Mouse (Mus musculus) pancreas, adult 10 weeks (tissue): ENCODE results near the gene Rffl. TPM values are rescaled to one million over a fixed set of nuclear protein-coding genes. Genes with fewer than 3 reads are reported as not detected.

ENCODE experiments used
- polyA plus RNA-seq: library from polyadenylated mRNA; stranded (reverse); fragments of 350-450 nt; fragmentation: Illumina TruSeq; extraction: RNeasy Lipid Tissue Mini Kit (QIAGEN cat#74804); gene quantifications from one replicate; pipeline ENCODE4 v1.2.3, GENCODE M21; 2015; ENCODE audit warnings: low read depth, low replicate concordance; ENCODE audit not compliant: insufficient read depth

Rffl gene
- 3.0 TPM for polyA plus RNA-seq

DNA sequence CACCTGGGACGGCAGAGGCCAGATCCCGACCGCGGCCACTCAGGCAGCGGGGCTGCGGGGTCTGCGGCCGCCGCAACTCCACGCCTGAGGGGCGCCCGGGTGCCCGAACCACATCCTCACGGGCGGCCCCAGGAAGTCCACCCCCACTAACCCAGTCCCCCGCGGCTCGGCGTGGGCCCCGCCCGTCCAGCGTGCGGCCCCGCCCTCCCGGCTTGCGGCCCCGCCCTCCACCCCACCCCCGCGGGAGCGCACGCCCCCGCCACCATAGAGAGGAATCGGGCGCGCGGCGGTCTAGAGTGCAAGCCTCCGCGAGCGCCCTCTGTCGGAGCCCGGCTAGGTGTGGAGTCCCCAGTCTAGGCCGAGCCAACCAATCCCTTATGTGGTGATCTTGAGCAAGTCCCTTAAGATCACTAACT, at the start of gene Rffl:
Gene Rffl, minus strand, starts transcription at position 180 of the 416 bp plus-strand sequence.

DNA sequence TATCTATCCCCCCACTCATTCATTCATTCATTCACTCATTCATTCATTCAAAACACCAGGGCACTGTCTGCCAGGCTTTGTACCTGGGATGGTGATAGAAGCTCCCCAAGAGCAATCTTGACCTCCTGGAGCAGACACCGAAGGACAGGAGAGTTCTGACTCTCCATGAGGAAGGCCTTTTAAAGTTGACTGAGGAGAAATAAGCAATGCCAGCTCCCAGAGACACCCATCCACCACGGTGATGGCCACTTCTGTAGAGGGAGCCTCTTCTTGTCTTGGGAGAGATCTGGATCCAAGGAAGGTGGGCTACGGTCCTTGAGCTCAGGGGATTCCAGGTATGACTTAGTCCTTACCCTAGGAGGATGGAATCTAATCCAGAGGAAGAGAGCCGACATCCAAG, 39.2 kb upstream of the Rffl start, which contains the start of gene Unc45b:
Gene Unc45b, plus strand, starts transcription at position 301 of the 400 bp plus-strand sequence.

DNA sequence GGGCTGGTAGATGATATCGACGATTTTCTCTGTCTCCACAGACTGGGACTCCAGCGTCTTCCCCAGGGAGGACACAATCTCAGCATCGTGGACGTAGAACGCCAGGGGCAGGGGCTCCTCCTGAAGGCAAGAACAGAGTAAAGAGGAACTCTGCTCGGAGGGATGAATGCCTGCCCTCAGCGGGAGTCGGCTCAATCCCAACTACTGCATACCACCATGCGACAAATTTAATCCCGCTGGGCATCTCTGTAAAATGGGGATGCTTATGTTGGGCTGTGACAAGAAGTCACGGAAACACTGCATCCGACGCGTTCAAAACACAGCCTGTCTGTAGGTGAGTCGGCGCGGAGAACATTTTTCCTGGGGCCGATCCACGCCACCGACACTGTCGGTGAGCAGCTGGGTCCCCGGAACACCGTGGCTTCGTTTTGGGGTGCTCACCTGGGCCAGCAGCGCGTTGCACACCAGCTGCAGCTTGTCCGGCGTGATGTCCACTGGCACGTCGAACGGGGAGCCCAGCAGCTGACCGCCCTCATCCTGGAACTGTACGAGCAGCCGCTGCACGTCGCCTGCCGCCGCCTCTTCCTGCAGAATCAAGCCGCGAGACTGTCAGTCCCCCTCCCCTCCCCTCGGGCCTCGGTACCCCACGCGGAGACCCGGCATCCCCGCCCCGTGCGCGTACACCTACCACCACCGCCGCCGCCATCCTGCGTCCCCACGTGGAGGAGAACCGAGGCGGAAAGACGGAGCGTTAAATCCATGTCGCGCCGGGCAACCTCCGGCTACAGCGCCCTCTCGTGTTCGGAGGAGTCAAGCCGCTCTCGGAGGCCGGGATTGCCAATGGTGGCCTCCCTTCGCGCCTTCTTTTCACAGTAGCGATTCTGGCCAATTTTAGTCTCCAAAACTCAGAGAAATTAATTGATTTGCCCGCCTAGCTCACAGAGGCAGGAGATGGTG, 36.9 kb upstream of the Rffl start, which contains the start of gene Nle1:
Gene Nle1, minus strand, starts transcription at position 761 of the 957 bp plus-strand sequence.

DNA sequence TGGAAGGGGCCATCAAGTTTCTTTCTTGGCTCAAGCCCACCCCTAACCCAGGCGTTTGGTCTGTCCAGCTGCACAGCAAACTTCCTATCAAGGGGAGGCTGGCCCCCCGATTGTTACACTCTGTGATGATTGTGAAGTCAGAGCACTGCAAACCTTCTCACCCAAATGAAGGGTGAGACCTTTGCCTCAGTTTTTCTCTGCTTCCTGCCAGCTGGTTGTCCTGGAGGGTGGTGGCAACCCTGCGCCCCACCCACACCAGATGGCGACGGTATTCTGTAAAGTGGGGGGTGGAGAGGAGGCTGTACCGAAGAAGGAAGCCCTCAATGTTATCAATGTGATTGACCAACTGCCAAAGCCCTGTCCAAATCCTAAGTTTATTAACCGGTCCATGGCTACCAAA, 20.9 kb upstream of the Rffl start, which contains the start of gene Fndc8:
Gene Fndc8, plus strand, starts transcription at position 189 of the 400 bp plus-strand sequence.

DNA sequence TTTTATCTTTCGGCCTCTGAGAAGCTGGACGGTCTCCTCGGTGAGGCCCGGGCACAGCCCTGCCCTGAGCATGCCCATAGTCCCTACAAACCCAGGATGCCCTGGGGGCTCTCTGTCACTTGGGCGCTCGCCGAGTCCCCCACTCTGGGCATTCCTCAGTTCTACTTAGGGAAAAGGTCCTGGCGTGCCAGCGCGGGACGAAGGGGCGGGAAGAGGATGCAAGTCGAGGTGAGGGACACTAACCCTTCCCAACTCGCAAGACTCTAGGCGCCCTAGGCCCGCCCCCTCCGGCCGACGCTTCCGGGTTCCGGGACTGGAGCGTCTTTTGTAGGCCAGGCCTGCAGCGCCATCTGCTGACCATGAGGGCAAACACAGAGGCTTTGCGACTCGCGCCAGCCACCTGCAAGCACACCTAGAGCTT, 19.3 kb upstream of the Rffl start, which contains the start of gene Rad51d:
Gene Rad51d, minus strand, starts transcription at position 273 of the 421 bp plus-strand sequence.

DNA sequence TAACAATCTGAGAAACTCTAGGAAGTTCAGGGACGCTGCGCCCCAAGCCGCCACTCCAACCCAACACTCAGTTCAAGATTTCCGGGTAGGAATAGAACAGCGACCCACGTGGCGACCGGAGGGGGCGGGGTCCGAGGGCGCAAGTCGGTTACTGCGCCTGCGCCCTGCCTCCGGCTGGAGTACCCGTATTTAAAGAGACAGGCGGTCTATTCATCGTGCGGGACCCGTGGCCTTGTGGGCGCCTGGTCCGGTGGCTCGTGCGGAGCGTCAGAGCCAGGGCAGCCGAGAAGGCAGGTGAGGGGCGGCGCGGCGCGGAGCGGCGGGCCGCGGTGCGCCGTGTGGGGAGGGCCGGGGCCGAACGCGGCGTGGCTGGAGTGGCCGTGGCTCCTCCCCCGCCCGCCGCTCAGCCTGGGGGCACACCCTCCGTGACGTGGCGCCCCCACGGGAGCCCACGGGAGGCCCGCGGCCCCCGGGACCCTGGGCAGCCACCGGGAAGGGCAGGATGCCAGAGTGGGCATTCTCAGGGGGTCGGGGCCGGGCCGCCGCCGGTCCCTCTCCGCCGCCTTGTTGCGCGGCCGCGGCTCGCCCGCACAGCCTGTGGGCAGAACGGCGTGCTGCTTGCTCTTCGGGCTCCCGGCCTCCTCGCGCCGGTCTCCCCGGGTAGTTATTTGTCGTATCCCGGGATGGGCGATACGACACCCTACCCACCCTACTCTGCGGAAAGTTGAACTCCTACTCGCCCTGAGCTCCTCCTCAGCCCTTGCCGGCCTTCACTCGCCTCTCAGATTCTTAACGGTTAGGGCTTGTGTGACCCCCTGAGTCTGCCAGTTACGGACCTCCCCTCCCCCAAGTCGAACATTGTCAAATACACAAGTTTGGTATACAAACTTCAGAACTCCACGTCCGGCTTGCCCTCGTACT, 89.8 kb downstream of the Rffl start, which contains the start of gene Lig3:
Gene Lig3, plus strand, starts transcription at position 126 of the 921 bp plus-strand sequence.

DNA sequence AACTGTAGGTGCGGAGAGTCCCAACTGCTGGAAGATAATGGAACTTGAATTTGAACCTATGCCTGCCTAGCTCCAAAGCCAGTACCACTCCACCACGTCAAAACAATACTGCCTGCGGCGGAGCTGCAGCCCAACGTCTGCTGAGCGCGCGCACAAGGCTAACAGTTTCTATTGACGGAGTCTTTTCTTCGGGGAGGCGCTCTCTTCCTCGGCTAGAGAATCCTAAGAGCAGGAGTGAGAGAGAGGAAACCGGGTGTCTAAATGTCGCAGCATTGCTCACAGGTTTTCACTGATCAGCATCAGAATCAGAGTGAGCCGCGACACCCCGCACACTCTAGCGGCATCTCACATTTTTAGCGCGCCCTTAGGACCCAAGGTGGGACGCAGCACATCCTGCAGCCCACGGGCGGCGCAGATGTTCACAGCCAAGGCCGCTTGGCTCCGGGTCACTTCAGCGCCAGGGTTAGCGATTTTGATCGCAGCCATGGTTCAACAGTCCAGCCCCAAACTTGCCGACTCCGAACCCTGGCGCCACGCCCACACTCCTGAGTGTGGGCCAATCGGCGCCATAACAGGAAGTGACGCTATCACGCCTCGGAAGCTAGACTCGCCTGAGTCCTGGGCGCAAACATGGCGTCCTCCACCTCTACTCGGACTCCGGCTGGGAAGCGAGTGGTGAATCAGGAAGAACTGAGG, 107.1 kb downstream of the Rffl start, which contains the start of the genes Cct6b and Zfp830:
Gene Cct6b, minus strand, starts transcription at position 580 of the 696 bp plus-strand sequence.
Gene Zfp830, plus strand, starts transcription at position 604 of the 696 bp plus-strand sequence.

Other genes with a start within 250 kb of the Rffl start
- not detected for gene Cct6b, start 106.9 kb downstream of the Rffl start, polyA plus RNA-seq
- 4.4 TPM for gene Zfp830, start 106.9 kb downstream of the Rffl start, polyA plus RNA-seq
- 6.9 TPM for gene Lig3, start 90.1 kb downstream of the Rffl start, polyA plus RNA-seq
- gene Rad51d, start 19.4 kb upstream of the Rffl start, polyA plus RNA-seq: 3.5 TPM
- not detected for gene Fndc8, start 20.9 kb upstream of the Rffl start, polyA plus RNA-seq
- 17.3 TPM for gene Nle1, start 37.2 kb upstream of the Rffl start, polyA plus RNA-seq
- gene Unc45b, start 39.3 kb upstream of the Rffl start, polyA plus RNA-seq: 11.1 TPM
- 18.1 TPM for gene Slfn5, start 80.1 kb upstream of the Rffl start, polyA plus RNA-seq
- 0.41 TPM for gene Slfn9, start 120.6 kb upstream of the Rffl start, polyA plus RNA-seq
- 0.81 TPM for gene Slfn8, start 149.6 kb upstream of the Rffl start, polyA plus RNA-seq
- gene Slfn2, start 193.9 kb upstream of the Rffl start, polyA plus RNA-seq: 6.3 TPM
- not detected for gene Slfn1, start 245.6 kb upstream of the Rffl start, polyA plus RNA-seq